In the genomic region with DNA sequence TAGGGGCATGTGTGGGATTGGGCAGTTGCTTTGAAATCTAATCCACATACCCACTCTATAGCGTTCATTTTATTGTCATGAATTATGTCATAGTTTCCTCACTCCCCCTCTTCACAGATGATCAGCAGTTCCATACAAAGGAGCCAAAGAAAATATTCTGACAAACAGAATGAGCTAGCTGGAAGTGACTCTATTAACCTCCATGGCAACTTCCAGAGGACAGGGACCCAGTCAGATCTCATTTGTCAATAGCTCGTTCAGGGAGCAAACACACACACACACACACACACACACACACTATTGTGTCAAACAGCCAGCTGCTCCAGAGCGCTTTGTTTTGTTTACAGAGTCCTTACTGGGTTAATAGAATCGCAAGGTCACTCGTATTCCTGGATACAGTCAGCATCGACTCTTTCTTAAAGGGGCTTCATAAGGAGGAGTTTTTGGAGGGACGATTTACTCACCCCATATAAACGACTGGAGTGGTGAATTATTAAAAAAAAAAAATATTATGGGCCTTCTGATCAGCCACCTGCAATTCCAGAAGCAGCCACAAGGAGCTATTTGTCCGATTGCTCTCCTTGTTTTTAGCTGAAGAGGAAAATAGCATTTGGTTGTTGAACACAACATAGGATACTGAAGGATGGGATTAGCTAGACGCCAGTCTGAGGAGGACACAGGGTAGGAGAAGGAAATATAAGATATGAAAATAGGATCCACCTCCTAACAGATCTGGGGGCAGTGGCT, we compare ENCODE assay signal across 8 mouse cellular contexts.
A peak's percentile ranks its signal among the peaks of the same experiment; 100 is the strongest.
DNase-seq lines count a peak whose midpoint lies in the region; ATAC-seq and TF ChIP-seq lines count a peak whose summit lies in the region.

No protein-coding gene starts in this region.

- H3K4me3 ChIP-seq in MEL (ENCODE audit: control insufficient read depth in 1 of 2, insufficient read depth in 1 of 2, low read depth in 2 of 2, low read length in 2 of 2): no peak overlapping the region
- no peak overlapping the region for H3K4me3 ChIP-seq in hindbrain, embryonic 10.5 days
- no peak overlapping the region for H3K4me3 ChIP-seq in limb, embryonic 11.5 days (ENCODE audit: low read depth, low read length)
- H3K4me3 ChIP-seq in neural tube, embryonic 13.5 days: no peak overlapping the region

- no peak overlapping the region for H3K4me2 ChIP-seq in limb, embryonic 11.5 days (ENCODE audit: low read depth, severe bottlenecking)
- H3K4me2 ChIP-seq in neural tube, embryonic 13.5 days: no peak overlapping the region

- WGBS in hindbrain, embryonic 10.5 days: 39% methylated on average over 10 of the region's 10 CpGs
- WGBS in limb, embryonic 11.5 days: 54% methylated on average over 10 of the region's 10 CpGs
- WGBS in neural tube, embryonic 13.5 days: 24% methylated on average over 10 of the region's 10 CpGs

- no peaks in the 10 kb centered on the region for H3K27me3 ChIP-seq in MEL (ENCODE audit: control insufficient read depth in 1 of 2, insufficient read depth in 2 of 2, low read length in 2 of 2)
- 0 out of 2 replicates have a peak, but pooled peaks cover 8% of the 10 kb centered on the region for H3K27me3 ChIP-seq in hindbrain, embryonic 10.5 days (ENCODE audit: insufficient read depth, poor library complexity, severe bottlenecking)
- no peaks in the 10 kb centered on the region for H3K27me3 ChIP-seq in limb, embryonic 11.5 days (ENCODE audit: control insufficient read depth, insufficient read depth, low read length)
- no peaks in the 10 kb centered on the region for H3K27me3 ChIP-seq in neural tube, embryonic 13.5 days

- H3K9ac ChIP-seq in MEL (ENCODE audit: control insufficient read depth, low read depth, low read length, poor library complexity, severe bottlenecking): no peak overlapping the region
- H3K9ac ChIP-seq in limb, embryonic 11.5 days (ENCODE audit: low read length): no peak overlapping the region
- H3K9ac ChIP-seq in neural tube, embryonic 13.5 days: no peak overlapping the region

- H3K4me1 ChIP-seq in MEL (ENCODE audit: control insufficient read depth in 1 of 2, insufficient read depth in 2 of 2, low read length in 2 of 2): no peaks in the 10 kb centered on the region
- H3K4me1 ChIP-seq in hindbrain, embryonic 10.5 days (replicated peaks): peaks cover 28% of the 10 kb centered on the region
- 0 out of 2 replicates have a peak, but pooled peaks cover 3% of the 10 kb centered on the region for H3K4me1 ChIP-seq in limb, embryonic 11.5 days (ENCODE audit: control insufficient read depth, insufficient read depth, low read length)
- peaks cover 39% of the 10 kb centered on the region for H3K4me1 ChIP-seq in neural tube, embryonic 13.5 days (replicated peaks)

- no peaks in the 10 kb centered on the region for H3K9me3 ChIP-seq in MEL (replicated peaks; ENCODE audit: insufficient read depth, low read length)
- H3K9me3 ChIP-seq in hindbrain, embryonic 10.5 days: no peaks in the 10 kb centered on the region
- H3K9me3 ChIP-seq in limb, embryonic 11.5 days (ENCODE audit: control insufficient read depth, low read length): no peaks in the 10 kb centered on the region
- no peaks in the 10 kb centered on the region for H3K9me3 ChIP-seq in neural tube, embryonic 13.5 days

- no peaks in the 10 kb centered on the region for H3K36me3 ChIP-seq in MEL (ENCODE audit: control insufficient read depth in 1 of 2, insufficient read depth in 2 of 2, low read length in 2 of 2)
- no peaks in the 10 kb centered on the region for H3K36me3 ChIP-seq in hindbrain, embryonic 10.5 days
- H3K36me3 ChIP-seq in limb, embryonic 11.5 days (ENCODE audit: control insufficient read depth, insufficient read depth, low read length): no peaks in the 10 kb centered on the region
- no peaks in the 10 kb centered on the region for H3K36me3 ChIP-seq in neural tube, embryonic 13.5 days

- peak; percentile 60 for DNase-seq in layer of hippocampus, adult 11-12 months (ENCODE audit: low spot score)
- DNase-seq in layer of hippocampus, postnatal 36 days: no peak
- peak; percentile 5 for DNase-seq in MEL (ENCODE audit: low read depth, low spot score)
- peak; percentile 4 for DNase-seq in c-Kit-positive CD71-positive TER-119-negative erythroid progenitor cells, embryonic 14.5 days (ENCODE audit: low read depth)
- DNase-seq in hindbrain, embryonic 10.5 days (ENCODE audit: low spot score): peak; percentile 60
- peak; percentile 60 for DNase-seq in limb, embryonic 11.5 days (ENCODE audit: low spot score)
- DNase-seq in gastrocnemius, adult 8-10 months (ENCODE audit: low spot score in 2 of 2): no peak

- 0 out of 6 replicates have a peak, but pooled peaks of 1 of the 3 experiments have one; percentile 21 for TF ChIP-seq CTCF in MEL (IDR thresholded peaks at IDR 0.05 in 2 of 3, conservative IDR thresholded peaks at IDR 0.05 in 1 of 3; ENCODE audit: control insufficient read depth in 1 of 3, insufficient read depth in 1 of 3, low read depth in 2 of 3, low read length in 3 of 3, poor library complexity in 1 of 3, severe bottlenecking in 1 of 3)

- no peak for TF ChIP-seq EP300 in MEL (IDR thresholded peaks at IDR 0.05; ENCODE audit: low read depth in 1 of 2, low read length in 2 of 2)

- no peaks in the 10 kb centered on the region for H3K79me2 ChIP-seq in MEL (ENCODE audit: control insufficient read depth, insufficient read depth, low read length, poor library complexity)

- no peak overlapping the region for H3K27ac ChIP-seq in MEL (ENCODE audit: control insufficient read depth, low read depth, low read length)
- H3K27ac ChIP-seq in hindbrain, embryonic 10.5 days: peak overlapping the region; percentile 57
- no peak overlapping the region for H3K27ac ChIP-seq in limb, embryonic 11.5 days (replicated peaks; ENCODE audit: low read depth, low read length)
- H3K27ac ChIP-seq in neural tube, embryonic 13.5 days (replicated peaks): peak overlapping the region; percentile 61; the same call in 1 of the 2 replicates

- TF ChIP-seq POLR2A in MEL (IDR thresholded peaks at IDR 0.05; ENCODE audit: control insufficient read depth in 1 of 2, insufficient read depth in 1 of 2, low read depth in 1 of 2, low read length in 2 of 2, poor library complexity in 1 of 2): no peak

- no peak for ATAC-seq in limb, embryonic 11.5 days (ENCODE audit: insufficient number of reproducible peaks, low FRiP score, low TSS enrichment, low read depth)
- no peak for ATAC-seq in neural tube, embryonic 13.5 days (ENCODE audit: low read depth)

- no peak for TF ChIP-seq RAD21 in MEL (IDR thresholded peaks at IDR 0.05; ENCODE audit: low read depth, low read length)

TF ChIP-seq in MEL, 35 proteins besides CTCF, POLR2A, EP300 and RAD21:
- no peak for TF ChIP-seq TBP (IDR thresholded peaks at IDR 0.05; ENCODE audit: low read depth, low read length)
- TF ChIP-seq MYB (IDR thresholded peaks at IDR 0.05; ENCODE audit: low read depth, low read length): no peak
- no peak for TF ChIP-seq SIN3A (IDR thresholded peaks at IDR 0.05; ENCODE audit: low read length)
- TF ChIP-seq ETS1 (IDR thresholded peaks at IDR 0.05; ENCODE audit: low read depth, low read length): no peak
- TF ChIP-seq USF2 (IDR thresholded peaks at IDR 0.05; ENCODE audit: borderline replicate concordance in 1 of 2, insufficient read depth in 1 of 2, low read depth in 1 of 2, low read length in 2 of 2): no peak
- TF ChIP-seq HCFC1 (IDR thresholded peaks at IDR 0.05; ENCODE audit: low read depth, low read length): no peak
- TF ChIP-seq MAZ (IDR thresholded peaks at IDR 0.05; ENCODE audit: low read depth, low read length): no peak
- no peak for TF ChIP-seq MAFK (IDR thresholded peaks at IDR 0.05; ENCODE audit: borderline replicate concordance, low read depth, low read length)
- no peak for TF ChIP-seq MXI1 (IDR thresholded peaks at IDR 0.05; ENCODE audit: low read depth, low read length)
- TF ChIP-seq ZNF384 (IDR thresholded peaks at IDR 0.05; ENCODE audit: low read depth, low read length): no peak
- no peak for TF ChIP-seq KAT2A (conservative IDR thresholded peaks at IDR 0.05; ENCODE audit: low read depth, low read length)
- no peak for TF ChIP-seq NRF1 (IDR thresholded peaks at IDR 0.05; ENCODE audit: insufficient read depth, low read depth, low read length, poor library complexity, severe bottlenecking)
TF ChIP-seq in MEL: peak in this region for 0.

Comparison
In these comparisons a context has a peak if more than half of its experiments do, and no peak if none do; other contexts are left out.
1. DNase-seq: peak in layer of hippocampus, adult 11-12 months (single experiment), MEL (single experiment), c-Kit-positive CD71-positive TER-119-negative erythroid progenitor cells, embryonic 14.5 days (single experiment), hindbrain, embryonic 10.5 days (single experiment) and limb, embryonic 11.5 days (single experiment); none in layer of hippocampus, postnatal 36 days (0 of 2) and gastrocnemius, adult 8-10 months (0 of 2).
2. H3K27ac ChIP-seq: peak in hindbrain, embryonic 10.5 days (single experiment) and neural tube, embryonic 13.5 days (single experiment); none in MEL (single experiment) and limb, embryonic 11.5 days (single experiment).